9 mouse cellular contexts compared by ENCODE assay signal in genomic region chr2:11542640-11543039, GRCm38 (mm10). TPM values are rescaled to one million over a fixed set of nuclear protein-coding genes. Genes with fewer than 3 reads are reported as not detected.
DNase-seq lines count a peak whose midpoint lies in the region; ATAC-seq and TF ChIP-seq lines count a peak whose summit lies in the region.
"Had no signal": no experiment of that assay in that cellular context is flagged by ENCODE, and none has a peak within 500 bp of the region (broad histone marks: within the 10 kb centered on the region; RNA-seq: fewer than 3 reads in every experiment).

No protein-coding gene starts in this region.

- no peaks in the 10 kb centered on the region for H3K9me3 ChIP-seq in embryonic facial prominence, embryonic 13.5 days
- no peaks in the 10 kb centered on the region for H3K9me3 ChIP-seq in heart, embryonic 14.5 days (ENCODE audit: control insufficient read depth, low read length)
- no peaks in the 10 kb centered on the region for H3K9me3 ChIP-seq in lung, embryonic 14.5 days (ENCODE audit: low read depth, low read length)
- H3K9me3 ChIP-seq: embryonic facial prominence, embryonic 12.5 days had no signal

- H3K27ac ChIP-seq in embryonic facial prominence, embryonic 13.5 days = no peak overlapping the region
- H3K27ac ChIP-seq in heart, embryonic 14.5 days (replicated peaks in 1 of 2; ENCODE audit: control insufficient read depth in 1 of 2, insufficient read depth in 1 of 2, low read depth in 2 of 2, low read length in 2 of 2) = no peak overlapping the region
- H3K27ac ChIP-seq in lung, embryonic 14.5 days (ENCODE audit: low read depth) = no peak overlapping the region
- H3K27ac ChIP-seq: embryonic facial prominence, embryonic 12.5 days had no signal

- no peaks in the 10 kb centered on the region for H3K27me3 ChIP-seq in embryonic facial prominence, embryonic 13.5 days
- no peaks in the 10 kb centered on the region for H3K27me3 ChIP-seq in heart, embryonic 14.5 days (ENCODE audit: control insufficient read depth, insufficient read depth, low read length)
- H3K27me3 ChIP-seq in lung, embryonic 14.5 days (ENCODE audit: insufficient read depth, low read length) = no peaks in the 10 kb centered on the region
- H3K27me3 ChIP-seq: embryonic facial prominence, embryonic 12.5 days had no signal

- no peak overlapping the region for H3K4me2 ChIP-seq in embryonic facial prominence, embryonic 13.5 days
- no peak overlapping the region for H3K4me2 ChIP-seq in heart, embryonic 14.5 days (ENCODE audit: low read length)
- no peak overlapping the region for H3K4me2 ChIP-seq in lung, embryonic 14.5 days
- H3K4me2 ChIP-seq: embryonic facial prominence, embryonic 12.5 days had no signal

- peak; percentile 76 for TF ChIP-seq CTCF in lung, embryonic 14.5 days (IDR thresholded peaks at IDR 0.05; ENCODE audit: low read depth)

- no peaks in the 10 kb centered on the region for H3K4me1 ChIP-seq in embryonic facial prominence, embryonic 13.5 days
- H3K4me1 ChIP-seq in heart, embryonic 14.5 days (ENCODE audit: control insufficient read depth in 2 of 2, insufficient read depth in 2 of 2, low read length in 2 of 2) = peaks cover 6% of the 10 kb centered on the region in 2 experiments; a peak in 2 of 4 replicates
- no peaks in the 10 kb centered on the region for H3K4me1 ChIP-seq in lung, embryonic 14.5 days (ENCODE audit: insufficient read depth)
- H3K4me1 ChIP-seq: embryonic facial prominence, embryonic 12.5 days had no signal

- peak; percentile 56; the same call in 1 of the 2 replicates for ATAC-seq in embryonic facial prominence, embryonic 13.5 days (ENCODE audit: insufficient number of reproducible peaks, insufficient read depth, low FRiP score, low TSS enrichment, low read depth)
- peak; percentile 36; the same call in 1 of the 2 replicates for ATAC-seq in heart, embryonic 14.5 days (ENCODE audit: insufficient number of reproducible peaks, insufficient read depth, low FRiP score, low read depth)
- peak; percentile 64; the same call in 1 of the 2 replicates for ATAC-seq in lung, embryonic 14.5 days (ENCODE audit: insufficient read depth)

- no peak overlapping the region for H3K4me3 ChIP-seq in embryonic facial prominence, embryonic 13.5 days
- H3K4me3 ChIP-seq in heart, embryonic 14.5 days (ENCODE audit: control insufficient read depth in 1 of 2, insufficient read depth in 1 of 2, low read depth in 1 of 2, low read length in 2 of 2) = no peak overlapping the region
- no peak overlapping the region for H3K4me3 ChIP-seq in lung, embryonic 14.5 days (ENCODE audit: low read depth, low read length)
- H3K4me3 ChIP-seq: embryonic facial prominence, embryonic 12.5 days had no signal

- no peaks in the 10 kb centered on the region for H3K36me3 ChIP-seq in embryonic facial prominence, embryonic 13.5 days
- H3K36me3 ChIP-seq in heart, embryonic 14.5 days (ENCODE audit: control insufficient read depth, insufficient read depth, low read length) = no peaks in the 10 kb centered on the region
- no peaks in the 10 kb centered on the region for H3K36me3 ChIP-seq in lung, embryonic 14.5 days (ENCODE audit: insufficient read depth)
- H3K36me3 ChIP-seq: embryonic facial prominence, embryonic 12.5 days had no signal

- no peak overlapping the region for H3K9ac ChIP-seq in embryonic facial prominence, embryonic 13.5 days
- no peak overlapping the region for H3K9ac ChIP-seq in heart, embryonic 14.5 days (ENCODE audit: low read length)
- no peak overlapping the region for H3K9ac ChIP-seq in lung, embryonic 14.5 days
- H3K9ac ChIP-seq: embryonic facial prominence, embryonic 12.5 days had no signal

- DNase-seq in CD4-positive, CD25-positive, alpha-beta regulatory T cell, adult 2 months (ENCODE audit: low read depth, low spot score) = peak; percentile 77
- DNase-seq in adrenal gland, postnatal 14 days = peak; percentile 90
- DNase-seq in kidney, postnatal 4 days = peak; percentile 82 to 85
- DNase-seq in lung, embryonic 14.5 days = peak; percentile 81
- DNase-seq in ovary, postnatal 10 days (ENCODE audit: low spot score) = peak; percentile 18
- DNase-seq in thymus, postnatal 10 days (ENCODE audit: low spot score in 2 of 2) = peak; percentile 35 to 72

- WGBS in embryonic facial prominence, embryonic 13.5 days = 81% methylated on average over 1 of the region's 1 CpGs
- WGBS in heart, embryonic 14.5 days = 78% methylated on average over 1 of the region's 1 CpGs
- 76% methylated on average over 1 of the region's 1 CpGs for WGBS in lung, embryonic 14.5 days

RNA-seq across cellular contexts. Expression of gene Pfkfb3, which starts 11.2 kb away (rescaled TPM):
- 136 and 152 TPM in 2 replicates for total RNA-seq in adrenal gland, postnatal 14 days (2021)
- polyA plus RNA-seq in embryonic facial prominence, embryonic 13.5 days (2015; fragmentation: Nextera tagmentation; extraction: Ambion mirVana) = 13.4 and 15.6 TPM in 2 replicates
- 9.2 and 11.6 TPM in 2 replicates for polyA plus RNA-seq in heart, embryonic 14.5 days (2014; fragmentation: Nextera tagmentation; extraction: Ambion mirVana)
- polyA plus RNA-seq in lung, embryonic 14.5 days (2014; fragmentation: Nextera tagmentation; extraction: Ambion mirVana) = 28.8 and 30.0 TPM in 2 replicates

Comparison
In these comparisons a context has a peak if more than half of its experiments do, and no peak if none do; other contexts are left out.
1. DNase-seq: peak in every context shown above with its lines; median percentile 90 in adrenal gland, postnatal 14 days; 84 in kidney, postnatal 4 days; 81 in lung, embryonic 14.5 days; 77 in CD4-positive, CD25-positive, alpha-beta regulatory T cell, adult 2 months; 54 in thymus, postnatal 10 days; 18 in ovary, postnatal 10 days.